Mouse (Mus musculus) heart, adult 2 months (tissue): ENCODE measurements around the gene Mogat2.

Experiments
- CTCF ChIP-seq: fragments of 200-600 bp; IDR thresholded peaks from 2 replicates; pipeline ENCODE4 v1.8.1; 2022; ENCODE audit warnings: antibody characterized with exemption, mild to moderate bottlenecking, moderate library complexity
- EP300 ChIP-seq: fragments of 200-500 bp; IDR thresholded peaks from 2 replicates; pipeline ENCODE4 v1.6.1; 2011; ENCODE audit warnings: low read depth, low read length, control low read depth; ENCODE audit not compliant: insufficient read depth
- POLR2A ChIP-seq: fragments of 200-500 bp; IDR thresholded peaks from 2 replicates; pipeline ENCODE4 v1.6.1; 2011; ENCODE audit warnings: mild to moderate bottlenecking, low read depth, low read length, control low read depth; ENCODE audit not compliant: insufficient read depth

- TF ChIP-seq CTCF (no peak), POLR2A (no peak), EP300 (no peak)
These were observed 24.7 kb downstream of the Mogat2 start for GRCm38 (mm10) chr7:99213686-99214085.
